Mouse (Mus musculus) layer of hippocampus, adult 9-11 months (tissue): ENCODE measurements at regions not wholly inside any gene's neighbourhood (a gene's known extent, or its start where the extent isn't known, plus 50 kb on each side); places are given as distances from the start of the nearest gene placed in this dataset.

ENCODE experiments used
- DNase-seq: peaks from one replicate; pipeline ENCODE4 v3.0.0; 2022

- DNase-seq: no peak
Measured at GRCm38 (mm10) chr13:84771956-84772355, 417.3 kb upstream of the Ccnh start.

- no peak for DNase-seq
Measured at GRCm38 (mm10) chr13:84783017-84783937, 405.9 kb upstream of the Ccnh start.

- DNase-seq: no peak
Measured at GRCm38 (mm10) chr13:84804241-84804980, 384.8 kb upstream of the Ccnh start.

GRCm38 (mm10) chr13:84805190-84805589, 384.0 kb upstream of the Ccnh start:
- peak; percentile 20 for DNase-seq

GRCm38 (mm10) chr13:84809605-84810004, 379.6 kb upstream of the Ccnh start:
- DNase-seq: no peak
